Mouse (Mus musculus) CH12.LX (cell line): ENCODE results near the gene Ncoa3.

Experiments
- BHLHE40 ChIP-seq: IDR thresholded peaks from 2 replicates; pipeline ENCODE4 v1.6.1; 2011; ENCODE audit warnings: mild to moderate bottlenecking, low read depth, low read length, improper control_type of control experiment
- CHD1 ChIP-seq: IDR thresholded peaks from 2 replicates; pipeline ENCODE4 v1.6.1; 2012; ENCODE audit warnings: low read depth, low read length, improper control_type of control experiment, inconsistent platforms
- CTCF ChIP-seq, 2 experiments: IDR thresholded peaks in 1 of 2; conservative IDR thresholded peaks in 1 of 2; 2 replicates each; pipeline ENCODE4 v1.5.1; 2011 to 2012; ENCODE audit warnings: low read depth in 2 of 2, low read length in 2 of 2, improper control_type of control experiment in 1 of 2, inconsistent platforms in 1 of 2, mild to moderate bottlenecking in 1 of 2, moderate library complexity in 1 of 2
- ELF1 ChIP-seq: IDR thresholded peaks from 2 replicates; pipeline ENCODE4 v1.6.1; 2014; ENCODE audit warnings: low read depth, mild to moderate bottlenecking, inconsistent platforms, low read length, improper control_type of control experiment
- EP300 ChIP-seq: IDR thresholded peaks from 2 replicates; pipeline ENCODE4 v1.6.1; 2011; ENCODE audit warnings: low read length, improper control_type of control experiment
- MAFK ChIP-seq: IDR thresholded peaks from 2 replicates; pipeline ENCODE4 v1.6.1; 2011; ENCODE audit warnings: low read length, improper control_type of control experiment; ENCODE audit not compliant: insufficient replicate concordance
- MYC ChIP-seq: IDR thresholded peaks from 2 replicates; pipeline ENCODE4 v1.6.1; 2011; ENCODE audit warnings: low read depth, mild to moderate bottlenecking, improper control_type of control experiment, low read length
- NRF1 ChIP-seq: IDR thresholded peaks from 2 replicates; pipeline ENCODE4 v1.6.1; 2014; ENCODE audit warnings: low read depth, mild to moderate bottlenecking, inconsistent platforms, low read length, improper control_type of control experiment, moderate library complexity
- POLR2A ChIP-seq: IDR thresholded peaks from 2 replicates; pipeline ENCODE4 v1.6.1; 2011; ENCODE audit warnings: low read depth, mild to moderate bottlenecking, improper control_type of control experiment, low read length
- SMC3 ChIP-seq: IDR thresholded peaks from 2 replicates; pipeline ENCODE4 v1.6.1; 2011; ENCODE audit warnings: low read depth, low read length, improper control_type of control experiment
- TBP ChIP-seq: conservative IDR thresholded peaks from 2 replicates; pipeline ENCODE4 v1.6.1; 2011; ENCODE audit warnings: low read depth, low read length, improper control_type of control experiment
- ZC3H11A ChIP-seq: IDR thresholded peaks from 2 replicates; pipeline ENCODE4 v1.6.1; 2012; ENCODE audit warnings: low read depth, mild to moderate bottlenecking, inconsistent platforms, low read length, improper control_type of control experiment
- ZMIZ1 ChIP-seq: IDR thresholded peaks from 2 replicates; pipeline ENCODE4 v1.6.1; 2012; ENCODE audit warnings: low read depth, mild to moderate bottlenecking, inconsistent platforms, low read length, improper control_type of control experiment

DNA sequence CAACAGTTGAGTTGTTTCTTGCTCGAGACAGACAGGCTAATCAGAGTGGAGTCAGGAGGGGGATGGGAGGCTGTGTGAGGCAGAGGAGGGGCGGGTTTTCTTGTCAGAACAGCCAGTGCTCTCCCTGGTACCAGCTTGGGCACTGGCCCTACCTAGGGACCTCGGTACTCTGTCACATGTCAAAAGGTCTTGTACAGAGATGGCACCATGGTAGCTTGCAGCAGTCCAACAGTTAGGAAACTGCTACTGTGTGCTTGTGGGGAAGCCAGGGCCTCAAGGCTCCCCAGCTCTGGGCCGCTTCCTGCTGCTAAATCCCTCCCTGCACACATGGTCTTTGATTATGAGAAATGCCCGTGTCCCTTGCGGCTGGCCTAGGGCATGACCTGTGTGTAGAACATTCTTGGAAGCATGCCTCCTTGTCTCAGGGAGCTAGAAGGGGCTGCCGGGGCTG is 97.7 kb downstream of the Ncoa3 start:
- TF ChIP-seq MAFK (no peak), ZMIZ1 (no peak), POLR2A (no peak), NRF1 (no peak), EP300 (no peak), ZC3H11A (no peak), BHLHE40 (no peak), SMC3 (no peak), CTCF (conservative IDR thresholded peaks at IDR 0.05 in 1 of 2, IDR thresholded peaks at IDR 0.05 in 1 of 2; ENCODE audit: low read depth in 2 of 2, low read length in 2 of 2) (no peak), MYC (no peak), CHD1 (no peak), ELF1 (no peak), TBP (no peak)
